Mouse (Mus musculus): ENCODE measurements around the gene Eloa.
"Not testable (repeated sequence)": the region's sequence is repeated elsewhere in the genome, so short reads cannot be mapped to it uniquely, and the experiment has no call there.

Gene Eloa

DNA sequence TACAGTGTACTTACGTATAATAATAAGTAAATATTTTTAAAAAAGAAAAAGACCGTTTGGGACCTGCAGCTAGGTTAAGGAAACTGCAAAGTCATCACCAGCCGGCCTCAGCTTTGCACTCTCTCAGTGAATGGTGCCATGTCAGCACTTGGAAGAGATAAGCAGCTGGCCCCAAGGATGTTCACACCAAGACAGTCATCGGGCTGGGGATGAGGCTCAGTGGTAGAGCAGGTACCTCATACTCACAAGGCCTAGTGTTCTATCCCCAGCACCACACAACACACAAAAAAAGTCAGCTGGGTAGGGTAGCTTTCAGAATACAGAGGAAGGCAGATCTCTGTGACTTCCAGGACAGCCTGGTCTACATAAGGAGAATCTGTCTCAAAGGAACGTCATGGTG, 36.4 kb downstream of the Eloa start:
- no peak for DNase-seq (ENCODE audit: low read depth, low spot score)

GRCm38 (mm10) chr4:135984556-135984955, 37.0 kb downstream of the Eloa start:
- DNase-seq (ENCODE audit: low read depth, low spot score), result no peak

DNA sequence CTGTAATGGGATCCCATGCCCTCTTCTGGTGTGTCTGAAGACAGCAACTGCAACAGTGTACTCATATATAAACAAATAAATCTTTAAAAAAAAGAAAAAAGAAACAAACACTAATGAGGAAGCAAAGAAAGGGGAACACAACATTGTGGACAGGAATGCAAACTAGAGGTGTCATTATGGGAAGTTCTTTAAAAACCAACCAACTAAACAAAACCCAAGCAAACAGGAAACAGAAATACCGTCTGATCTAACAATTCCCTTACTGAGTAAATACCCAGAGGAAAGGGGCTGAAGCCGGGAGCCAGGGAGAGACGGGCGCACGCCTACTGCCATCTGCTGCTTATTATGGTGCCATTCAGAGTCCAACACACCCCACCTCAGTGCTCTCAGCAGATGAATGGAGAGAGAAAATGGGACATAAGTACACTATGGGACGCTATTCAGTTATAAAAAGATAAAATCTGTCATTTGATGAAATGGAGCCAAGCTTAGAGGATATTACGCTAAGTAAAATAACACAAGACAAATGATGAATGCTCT, 40.0 kb downstream of the Eloa start:
- DNase-seq (ENCODE audit: low read depth, low spot score), result no peak

- DNase-seq (ENCODE audit: low read depth, low spot score), result not testable (repeated sequence)
Observed at GRCm38 (mm10) chr4:135980223-135980622, 41.3 kb downstream of the Eloa start.

GRCm38 (mm10) chr4:135976146-135976545, 45.4 kb downstream of the Eloa start:
- no peak for DNase-seq (ENCODE audit: low read depth, low spot score)

GRCm38 (mm10) chr4:135972911-135973811, 48.4 kb downstream of the Eloa start:
- DNase-seq (ENCODE audit: low read depth, low spot score), result no peak

DNA sequence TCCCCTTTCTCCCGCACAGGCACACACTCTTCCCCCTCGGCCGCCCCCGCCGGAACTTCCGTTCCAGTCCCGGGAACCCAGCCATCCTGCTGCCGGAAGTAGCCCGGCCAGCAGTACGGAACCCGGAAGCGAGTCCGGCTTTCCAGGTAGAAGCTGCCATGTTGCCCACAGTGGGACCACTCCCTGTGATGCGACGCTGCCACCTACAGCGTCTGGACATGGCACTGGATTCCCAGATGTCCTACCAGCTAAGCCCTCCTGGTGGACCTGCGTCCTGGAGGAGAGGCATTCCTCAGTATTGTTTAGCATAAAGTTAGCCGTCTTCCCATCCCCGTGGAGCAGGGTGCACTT, 49.0 kb downstream of the Eloa start, which contains the start of gene Lypla2:
Gene Lypla2, minus strand, starts transcription at position 71 of the 351 bp plus-strand sequence.
- peak; percentile 79 for DNase-seq (ENCODE audit: low read depth, low spot score)

- DNase-seq (ENCODE audit: low read depth, low spot score), result peak; percentile 54
Observed at GRCm38 (mm10) chr4:135971805-135972555, 49.6 kb downstream of the Eloa start.

DNA sequence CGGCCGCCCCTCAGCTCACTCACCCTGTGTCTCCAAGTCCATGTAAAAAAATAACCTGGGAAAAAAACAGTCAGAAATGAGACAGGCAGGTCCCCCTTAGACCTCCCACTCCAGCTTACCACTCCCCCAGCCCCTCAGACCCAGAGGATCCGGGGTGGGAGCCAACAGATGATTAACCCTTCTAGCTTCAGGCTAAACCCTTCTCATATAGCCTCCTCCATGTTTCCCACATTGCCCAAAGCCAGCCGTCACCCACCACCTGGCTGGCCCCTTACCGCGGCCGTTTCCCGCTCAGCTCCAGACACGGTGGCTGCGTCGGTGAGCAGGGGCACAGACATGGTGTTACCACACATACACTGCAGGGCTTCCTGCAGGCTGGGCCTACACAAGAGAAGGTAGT, 51.0 kb downstream of the Eloa start:
- no peak for DNase-seq (ENCODE audit: low read depth, low spot score)

DNA sequence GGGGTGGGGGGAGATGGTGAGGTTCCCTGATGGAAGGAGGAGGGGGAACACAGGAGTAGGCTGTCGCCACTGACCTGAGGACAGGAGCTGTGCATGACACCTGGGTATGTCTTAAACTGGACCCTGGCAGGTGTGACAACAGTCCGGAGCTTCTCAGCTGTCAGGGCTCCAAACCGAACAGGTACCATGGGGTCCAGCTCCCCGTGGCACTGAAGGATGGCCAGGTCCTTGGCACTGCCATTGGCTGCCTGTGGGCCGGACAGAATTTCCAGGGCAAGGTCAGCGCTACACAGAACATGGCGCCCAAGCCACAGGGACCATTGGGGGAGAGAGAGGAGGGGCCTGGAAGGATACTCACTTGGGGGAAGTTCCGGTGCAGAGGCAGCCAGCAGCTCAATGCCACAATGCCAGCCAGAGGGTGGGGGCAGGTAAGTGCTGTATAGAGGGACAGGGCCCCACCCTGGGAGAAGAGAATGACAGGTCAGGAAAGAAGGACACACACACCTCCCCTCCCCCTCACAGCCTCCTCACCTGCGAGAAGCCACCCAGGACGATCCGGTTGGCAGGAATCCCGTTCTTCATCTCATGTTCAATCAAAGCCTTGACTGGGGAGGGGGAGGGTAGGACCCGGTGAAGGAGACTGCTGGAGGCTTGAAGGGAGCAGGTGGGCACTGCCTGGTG, 52.4 kb downstream of the Eloa start:
- no peak for DNase-seq (ENCODE audit: low read depth, low spot score)

DNA sequence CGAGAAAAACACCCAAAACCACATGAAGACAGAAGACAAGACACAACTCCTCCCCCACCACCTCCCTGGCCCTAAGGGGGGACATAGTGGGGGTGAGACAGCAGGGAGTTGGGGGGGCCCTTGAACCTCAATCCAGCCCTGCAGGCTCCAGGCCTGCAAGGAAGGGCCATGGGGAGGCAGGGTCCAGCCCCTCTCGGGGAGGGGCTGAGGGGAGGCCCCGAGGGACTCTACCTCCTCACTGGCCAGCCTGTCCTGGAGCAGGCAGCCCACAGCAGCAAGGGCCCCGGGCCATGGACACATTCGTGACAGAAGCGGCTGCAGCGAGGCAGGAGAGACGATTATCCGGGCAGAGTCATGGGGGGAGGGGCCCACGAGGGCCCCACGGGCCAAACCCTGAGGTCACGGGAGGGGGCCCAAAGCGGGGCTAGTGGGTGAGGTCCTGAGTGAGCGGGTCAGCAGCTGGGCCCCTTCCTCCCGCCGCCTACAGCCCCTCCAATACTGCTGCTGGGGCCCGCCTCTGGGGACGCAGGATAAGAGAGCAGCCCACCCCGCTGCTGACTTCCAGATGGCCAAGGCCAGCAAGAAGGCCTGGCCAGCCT, 53.2 kb downstream of the Eloa start:
- DNase-seq (ENCODE audit: low read depth, low spot score), result no peak

DNA sequence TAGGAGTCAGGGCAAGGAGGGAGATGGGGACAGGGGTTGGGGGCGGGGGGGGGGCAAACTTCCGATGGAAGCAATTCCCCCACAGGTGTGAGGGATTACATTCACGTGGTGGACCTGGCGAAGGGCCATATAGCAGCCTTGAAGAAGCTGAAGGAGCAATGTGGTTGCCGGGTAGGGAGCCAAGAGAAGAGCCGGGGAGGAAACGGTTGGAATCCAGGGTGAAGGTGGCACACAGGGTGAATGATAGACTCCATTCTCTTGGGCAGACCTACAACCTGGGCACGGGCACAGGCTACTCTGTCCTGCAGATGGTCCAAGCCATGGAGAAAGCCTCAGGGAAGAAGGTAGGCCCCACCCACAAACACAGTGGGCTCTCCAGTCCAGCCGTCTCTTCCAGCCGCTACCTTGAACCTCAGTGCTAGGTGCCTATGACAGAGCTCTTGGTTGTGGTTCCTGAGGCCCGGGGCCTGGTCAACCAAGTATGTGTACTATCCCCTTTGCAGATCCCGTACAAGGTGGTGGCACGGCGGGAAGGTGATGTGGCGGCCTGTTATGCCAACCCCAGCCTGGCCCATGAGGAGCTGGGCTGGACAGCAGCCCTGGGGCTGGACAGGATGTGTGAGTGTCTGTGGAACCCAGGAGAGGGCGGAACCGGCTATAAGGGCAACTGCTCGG, 54.3 kb downstream of the Eloa start:
- no peak for DNase-seq (ENCODE audit: low read depth, low spot score)

- no peak for DNase-seq (ENCODE audit: low read depth, low spot score)
Observed at GRCm38 (mm10) chr4:135966283-135966682, 55.3 kb downstream of the Eloa start.

DNA sequence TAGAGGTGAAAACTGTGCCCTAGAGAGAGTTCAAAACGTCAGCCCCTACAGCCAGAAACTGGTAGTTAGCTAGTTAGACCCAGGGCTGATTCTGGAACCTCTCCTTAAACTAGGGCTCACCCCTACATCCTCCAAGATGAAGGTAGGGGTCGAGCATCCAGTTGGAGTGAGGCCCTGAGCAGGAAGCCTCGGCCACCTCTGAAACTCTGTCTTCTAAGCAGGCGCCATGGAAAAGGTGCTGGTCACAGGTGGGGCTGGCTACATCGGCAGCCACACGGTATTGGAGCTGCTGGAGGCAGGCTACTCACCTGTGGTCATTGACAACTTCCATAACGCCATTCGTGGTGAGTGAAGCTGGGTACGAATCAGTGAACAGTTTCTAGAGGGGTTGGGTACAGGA, 56.5 kb downstream of the Eloa start:
- no peak for DNase-seq (ENCODE audit: low read depth, low spot score)

DNA sequence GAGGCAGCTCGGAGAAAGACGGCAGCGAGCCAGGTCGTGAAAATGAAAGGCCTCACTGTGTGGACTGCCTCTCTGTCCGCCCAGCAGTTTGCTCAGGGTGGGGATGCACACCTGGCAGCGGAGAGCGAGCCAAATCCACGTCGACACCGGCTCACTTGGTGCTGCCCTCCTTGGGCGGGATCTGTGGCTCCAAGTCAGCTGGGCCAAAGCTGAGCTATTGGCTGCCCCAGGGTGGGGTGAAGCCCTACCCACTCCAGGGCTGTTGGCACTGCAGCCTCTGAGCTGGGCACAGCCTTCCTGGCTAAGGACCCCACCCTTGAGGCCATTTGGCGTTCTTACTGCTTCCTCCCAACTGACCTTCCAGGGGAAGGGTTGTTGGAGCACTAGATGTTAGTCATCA, 57.1 kb downstream of the Eloa start:
- DNase-seq (ENCODE audit: low read depth, low spot score), result no peak

- DNase-seq (ENCODE audit: low read depth, low spot score), result peak; percentile 99
Observed at GRCm38 (mm10) chr4:135963457-135964193, 57.9 kb downstream of the Eloa start, which contains the start of gene Gale. Gene Gale (plus strand): TSS chr4:135963727.

DNA sequence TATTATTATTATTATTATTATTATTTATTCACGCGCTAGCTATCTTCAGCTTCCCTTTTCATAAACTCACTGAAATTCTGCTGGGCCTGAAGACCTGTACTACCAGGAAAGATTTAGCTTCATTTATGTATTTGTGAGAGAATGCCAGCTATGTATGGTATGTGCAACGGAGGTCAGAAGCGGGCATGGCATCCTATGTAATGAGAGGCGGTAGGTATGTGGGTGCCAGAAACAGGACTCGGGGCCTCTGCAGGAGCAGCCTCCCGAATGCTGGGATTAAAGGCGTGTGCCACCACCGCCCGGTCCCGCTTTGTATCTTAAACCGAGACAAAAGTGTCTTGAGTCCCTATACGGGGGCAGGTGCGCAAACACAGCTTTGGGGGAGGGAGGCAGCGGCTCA, 58.6 kb downstream of the Eloa start:
- DNase-seq (ENCODE audit: low read depth, low spot score), result peak; percentile 75

- no peak for DNase-seq (ENCODE audit: low read depth, low spot score)
Observed at GRCm38 (mm10) chr4:135962198-135962597, 59.4 kb downstream of the Eloa start.

DNA sequence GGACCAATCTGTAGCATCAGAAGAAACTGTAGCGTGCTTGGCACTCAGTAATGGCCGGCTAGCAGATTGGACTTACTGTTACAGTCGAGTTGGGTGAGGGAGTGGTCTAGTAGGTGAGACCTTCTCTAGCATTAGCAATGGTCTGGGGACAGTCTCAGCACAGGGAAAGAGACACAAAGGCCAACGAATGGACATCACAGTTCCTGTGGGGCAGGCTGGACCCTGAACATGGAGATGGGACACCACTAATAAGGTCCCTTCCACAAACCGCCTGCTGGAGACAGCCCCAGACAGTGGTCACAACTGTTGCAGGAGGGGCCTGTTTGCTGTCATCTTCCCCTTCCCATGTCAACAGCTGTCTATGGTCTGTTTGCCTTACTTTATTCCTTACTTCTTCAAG, 59.9 kb downstream of the Eloa start:
- DNase-seq (ENCODE audit: low read depth, low spot score), result no peak

DNA sequence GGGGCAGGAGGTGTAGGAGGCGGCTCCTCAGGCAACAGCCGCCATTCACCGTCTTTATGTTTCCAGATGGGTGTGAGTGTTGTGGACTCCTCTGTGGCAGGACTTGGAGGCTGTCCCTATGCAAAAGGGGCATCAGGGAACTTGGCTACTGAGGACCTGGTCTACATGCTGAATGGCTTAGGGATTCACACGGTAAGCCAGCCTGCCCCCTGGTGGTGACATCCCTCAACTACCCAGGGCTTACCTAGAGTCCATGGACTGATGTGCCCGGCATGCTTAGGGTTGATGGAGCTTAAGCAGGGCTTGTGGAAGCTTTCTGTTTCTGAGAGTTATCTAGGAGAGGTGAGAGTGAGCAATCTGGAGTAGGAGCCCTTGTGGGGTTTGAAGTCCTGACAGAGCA, 60.8 kb downstream of the Eloa start:
- peak; percentile 86 for DNase-seq (ENCODE audit: low read depth, low spot score)
